Mouse (Mus musculus) MEL (cell line): ENCODE results near the gene Pgap1. TPM values are rescaled to one million over a fixed set of nuclear protein-coding genes. Genes with fewer than 3 reads are reported as not detected.

Experiments
- DNase-seq: peaks from one replicate; pipeline ENCODE4 v3.0.0; 2011; ENCODE audit warnings: low read depth, low spot score
- H3K27ac ChIP-seq: 2 replicates; pipeline ENCODE4 v1.5.1; 2012; ENCODE audit warnings: low read depth, mild to moderate bottlenecking, control low read depth, low read length, moderate library complexity; ENCODE audit not compliant: control insufficient read depth
- H3K27me3 ChIP-seq, 2 experiments: fragments of 150-350 bp in 1 of 2; sonication (generic) in 1 of 2; 2 replicates each; pipeline ENCODE4 v1.6.1; 2012; ENCODE audit warnings: low read length in 2 of 2, mild to moderate bottlenecking in 2 of 2, improper control_type of control experiment in 1 of 2, moderate library complexity in 1 of 2; ENCODE audit not compliant: insufficient read depth in 2 of 2, control insufficient read depth in 1 of 2
- H3K36me3 ChIP-seq, 2 experiments: 2 replicates each; pipeline ENCODE4 v1.6.1; 2012 to 2014; ENCODE audit warnings: low read length in 2 of 2, improper control_type of control experiment in 1 of 2, inconsistent platforms in 1 of 2, mild to moderate bottlenecking in 1 of 2; ENCODE audit not compliant: insufficient read depth in 2 of 2, control insufficient read depth in 1 of 2
- H3K4me1 ChIP-seq, 2 experiments: fragments of 150-350 bp in 1 of 2; sonication (generic) in 1 of 2; 2 replicates each; pipeline ENCODE4 v1.6.1; 2012; ENCODE audit warnings: low read length in 2 of 2, improper control_type of control experiment in 1 of 2, mild to moderate bottlenecking in 1 of 2; ENCODE audit not compliant: insufficient read depth in 2 of 2, control insufficient read depth in 1 of 2
- H3K4me3 ChIP-seq, 2 experiments: fragments of 150-350 bp in 1 of 2; sonication (generic) in 1 of 2; 2 replicates each; pipeline ENCODE4 v1.5.1; 2012; ENCODE audit warnings: low read depth in 2 of 2, low read length in 2 of 2, mild to moderate bottlenecking in 2 of 2, moderate library complexity in 2 of 2, control low read depth in 1 of 2, improper control_type of control experiment in 1 of 2; ENCODE audit not compliant: control insufficient read depth in 1 of 2, insufficient read depth in 1 of 2
- H3K79me2 ChIP-seq: 2 replicates; pipeline ENCODE4 v1.6.1; 2012; ENCODE audit warnings: mild to moderate bottlenecking, low read length, moderate library complexity; ENCODE audit not compliant: control insufficient read depth, poor library complexity, insufficient read depth
- H3K9ac ChIP-seq: 2 replicates; pipeline ENCODE4 v1.6.1; 2012; ENCODE audit warnings: low read depth, mild to moderate bottlenecking, control low read depth, low read length, moderate library complexity; ENCODE audit not compliant: control insufficient read depth, poor library complexity, severe bottlenecking
- H3K9me3 ChIP-seq: fragments of 150-350 bp; sonication (generic); replicated peaks from 2 replicates; pipeline ENCODE4 v1.6.1; 2012; ENCODE audit warnings: mild to moderate bottlenecking, low read length, improper control_type of control experiment, moderate library complexity; ENCODE audit not compliant: insufficient read depth
- CHD1 ChIP-seq: IDR thresholded peaks from 2 replicates; pipeline ENCODE4 v1.6.1; 2012; ENCODE audit warnings: low read depth, mild to moderate bottlenecking, inconsistent platforms, low read length, improper control_type of control experiment
- CHD2 ChIP-seq: IDR thresholded peaks from 2 replicates; pipeline ENCODE4 v1.6.1; 2011; ENCODE audit warnings: low read length, improper control_type of control experiment
- CTCF ChIP-seq, 3 experiments: IDR thresholded peaks in 2 of 3; conservative IDR thresholded peaks in 1 of 3; 2 replicates each; pipeline ENCODE4 v1.5.1; 2011 to 2012; ENCODE audit warnings: low read length in 3 of 3, low read depth in 2 of 3, mild to moderate bottlenecking in 2 of 3, improper control_type of control experiment in 1 of 3, inconsistent platforms in 1 of 3, mixed read lengths in 1 of 3, moderate library complexity in 1 of 3; ENCODE audit not compliant: control insufficient read depth in 1 of 3, insufficient read depth in 1 of 3, poor library complexity in 1 of 3, severe bottlenecking in 1 of 3
- E2F4 ChIP-seq: IDR thresholded peaks from 2 replicates; pipeline ENCODE4 v1.6.1; 2011; ENCODE audit warnings: low read depth, low read length, improper control_type of control experiment, borderline replicate concordance
- ELF1 ChIP-seq: IDR thresholded peaks from 2 replicates; pipeline ENCODE4 v1.6.1; 2014; ENCODE audit warnings: low read depth, mild to moderate bottlenecking, inconsistent platforms, low read length, improper control_type of control experiment, moderate library complexity
- EP300 ChIP-seq, 2 experiments: IDR thresholded peaks; 2 replicates each; pipeline ENCODE4 v1.6.1; 2011; ENCODE audit warnings: improper control_type of control experiment in 2 of 2, low read length in 2 of 2, low read depth in 1 of 2, mild to moderate bottlenecking in 1 of 2
- GABPA ChIP-seq: IDR thresholded peaks from 2 replicates; pipeline ENCODE4 v1.6.1; 2012; ENCODE audit warnings: low read depth, mild to moderate bottlenecking, inconsistent platforms, low read length, improper control_type of control experiment, moderate library complexity
- MAFK ChIP-seq: IDR thresholded peaks from 2 replicates; pipeline ENCODE4 v1.6.1; 2011; ENCODE audit warnings: low read depth, mild to moderate bottlenecking, low read length, improper control_type of control experiment, borderline replicate concordance
- MAZ ChIP-seq: IDR thresholded peaks from 2 replicates; pipeline ENCODE4 v1.6.1; 2012; ENCODE audit warnings: low read depth, mild to moderate bottlenecking, inconsistent platforms, low read length, improper control_type of control experiment
- MEF2A ChIP-seq: IDR thresholded peaks from 2 replicates; pipeline ENCODE4 v1.6.1; 2014; ENCODE audit warnings: low read depth, mild to moderate bottlenecking, inconsistent platforms, low read length, improper control_type of control experiment; ENCODE audit not compliant: poor library complexity, insufficient replicate concordance, severe bottlenecking; ENCODE audit errors: extremely low read depth
- MXI1 ChIP-seq: IDR thresholded peaks from 2 replicates; pipeline ENCODE4 v1.6.1; 2011; ENCODE audit warnings: mild to moderate bottlenecking, low read depth, low read length, improper control_type of control experiment
- MYC ChIP-seq: IDR thresholded peaks from 2 replicates; pipeline ENCODE4 v1.6.1; 2011; ENCODE audit warnings: low read depth, mild to moderate bottlenecking, low read length, improper control_type of control experiment, moderate library complexity
- NELFE ChIP-seq: IDR thresholded peaks from 2 replicates; pipeline ENCODE4 v1.6.1; 2011; ENCODE audit warnings: low read depth, low read length, improper control_type of control experiment
- NRF1 ChIP-seq: IDR thresholded peaks from 2 replicates; pipeline ENCODE4 v1.6.1; 2014; ENCODE audit warnings: low read depth, mild to moderate bottlenecking, inconsistent platforms, low read length, improper control_type of control experiment, moderate library complexity; ENCODE audit not compliant: poor library complexity, insufficient read depth, severe bottlenecking
- POLR2A ChIP-seq, 2 experiments: IDR thresholded peaks; 2 replicates each; pipeline ENCODE4 v1.6.1; 2011 to 2012; ENCODE audit warnings: low read length in 2 of 2, mild to moderate bottlenecking in 2 of 2, control low read depth in 1 of 2, improper control_type of control experiment in 1 of 2, low read depth in 1 of 2, moderate library complexity in 1 of 2; ENCODE audit not compliant: control insufficient read depth in 1 of 2, insufficient read depth in 1 of 2, poor library complexity in 1 of 2
- POLR2AphosphoS2 ChIP-seq: IDR thresholded peaks from 2 replicates; pipeline ENCODE4 v1.6.1; 2011; ENCODE audit warnings: low read length, improper control_type of control experiment
- POLR2AphosphoS5 ChIP-seq: IDR thresholded peaks from 2 replicates; pipeline ENCODE4 v1.6.1; 2012; ENCODE audit warnings: low read depth, borderline replicate concordance, mild to moderate bottlenecking, inconsistent platforms, low read length, moderate library complexity, mixed read lengths
- RAD21 ChIP-seq: IDR thresholded peaks from 2 replicates; pipeline ENCODE4 v1.6.1; 2011; ENCODE audit warnings: mild to moderate bottlenecking, low read depth, low read length, improper control_type of control experiment
- TAL1 ChIP-seq: IDR thresholded peaks from 2 replicates; pipeline ENCODE4 v1.6.1; 2012; ENCODE audit warnings: mild to moderate bottlenecking, inconsistent platforms, low read length, moderate library complexity, mixed read lengths
- TCF12 ChIP-seq: IDR thresholded peaks from 2 replicates; pipeline ENCODE4 v1.6.1; 2014; ENCODE audit warnings: low read depth, mild to moderate bottlenecking, inconsistent platforms, low read length, improper control_type of control experiment, moderate library complexity
- UBTF ChIP-seq: IDR thresholded peaks from 2 replicates; pipeline ENCODE4 v1.6.1; 2012; ENCODE audit warnings: low read depth, mild to moderate bottlenecking, inconsistent platforms, low read length, improper control_type of control experiment, moderate library complexity, borderline replicate concordance; ENCODE audit not compliant: insufficient read depth
- USF1 ChIP-seq: IDR thresholded peaks from 2 replicates; pipeline ENCODE4 v1.6.1; 2014; ENCODE audit warnings: low read depth, mild to moderate bottlenecking, inconsistent platforms, low read length, improper control_type of control experiment, moderate library complexity
- ZC3H11A ChIP-seq: IDR thresholded peaks from 2 replicates; pipeline ENCODE4 v1.6.1; 2012; ENCODE audit warnings: low read depth, mild to moderate bottlenecking, inconsistent platforms, low read length, improper control_type of control experiment
- ZMIZ1 ChIP-seq: IDR thresholded peaks from 2 replicates; pipeline ENCODE4 v1.6.1; 2012; ENCODE audit warnings: low read depth, mild to moderate bottlenecking, inconsistent platforms, low read length, improper control_type of control experiment, moderate library complexity
- ZNF384 ChIP-seq: IDR thresholded peaks from 2 replicates; pipeline ENCODE4 v1.6.1; 2012; ENCODE audit warnings: low read depth, mild to moderate bottlenecking, inconsistent platforms, low read length, improper control_type of control experiment
- polyA plus RNA-seq, 2 experiments: library from polyadenylated mRNA; stranded (reverse) in 1 of 2; unstranded in 1 of 2; fragments of >175 nt in 1 of 2; fragments of >200 nt in 1 of 2; gene quantifications; 2 replicates each; pipeline versions ENCODE4 v1.2.1 to v1.2.4; 2012; ENCODE audit warnings: low replicate concordance in 2 of 2, low read depth in 1 of 2; ENCODE audit not compliant: insufficient read length in 2 of 2, insufficient read depth in 1 of 2, missing spikeins in 1 of 2
- total RNA-seq: library from RNA; depleted of rRNA; stranded (reverse); fragments of 300-350 nt; gene quantifications from 2 replicates; pipeline ENCODE4 v1.2.3, GENCODE M21; 2012

Pgap1 gene
- total and polyA plus RNA-seq, 3 experiments, result not detected

- Histone ChIP-seq H3K4me1 (no peaks in the 10 kb centered on the region), H3K36me3 (no peaks in the 10 kb centered on the region), H3K27me3 (no peaks in the 10 kb centered on the region), H3K4me3 (no peak overlapping the region), H3K9me3 (no peaks in the 10 kb centered on the region), H3K9ac (no peak overlapping the region), H3K27ac (no peak overlapping the region), H3K79me2 (no peaks in the 10 kb centered on the region)
- DNase-seq, result no peak
- TF ChIP-seq TAL1 (no peak), USF1 (no peak), UBTF (no peak), ZC3H11A (no peak), NELFE (no peak), POLR2AphosphoS2 (no peak), MYC (no peak), RAD21 (no peak), ELF1 (no peak), EP300 (IDR thresholded peaks at IDR 0.05; ENCODE audit: low read depth in 1 of 2, low read length in 2 of 2) (no peak), E2F4 (no peak), NRF1 (no peak), POLR2AphosphoS5 (no peak), MXI1 (no peak), GABPA (no peak), POLR2A (IDR thresholded peaks at IDR 0.05; ENCODE audit: control insufficient read depth in 1 of 2, insufficient read depth in 1 of 2, low read depth in 1 of 2, low read length in 2 of 2, poor library complexity in 1 of 2) (no peak), ZMIZ1 (no peak), MEF2A (no peak)
Measured at GRCm38 (mm10) chr1:54484744-54485420, 72.6 kb downstream of the Pgap1 start.

GRCm38 (mm10) chr1:54480491-54480890 is 77.0 kb downstream of the Pgap1 start:
- no peaks in the 10 kb centered on the region for H3K36me3 ChIP-seq
- no peak overlapping the region for H3K4me3 ChIP-seq
- no peaks in the 10 kb centered on the region for H3K9me3 ChIP-seq
- TF ChIP-seq TCF12 (no peak), CHD2 (no peak), CHD1 (no peak), CTCF (IDR thresholded peaks at IDR 0.05 in 2 of 3, conservative IDR thresholded peaks at IDR 0.05 in 1 of 3; ENCODE audit: control insufficient read depth in 1 of 3, insufficient read depth in 1 of 3, low read depth in 2 of 3, low read length in 3 of 3, poor library complexity in 1 of 3, severe bottlenecking in 1 of 3) (no peak), NELFE (no peak), POLR2AphosphoS5 (no peak), MAFK (no peak), ZMIZ1 (no peak), ZNF384 (no peak), POLR2A (IDR thresholded peaks at IDR 0.05; ENCODE audit: control insufficient read depth in 1 of 2, insufficient read depth in 1 of 2, low read depth in 1 of 2, low read length in 2 of 2, poor library complexity in 1 of 2) (no peak), UBTF (no peak), MAZ (no peak)
- DNase-seq, result no peak
- no peak overlapping the region for H3K27ac ChIP-seq
- H3K4me1 ChIP-seq, result no peaks in the 10 kb centered on the region
- H3K27me3 ChIP-seq, result no peaks in the 10 kb centered on the region
- no peak overlapping the region for H3K9ac ChIP-seq
- H3K79me2 ChIP-seq, result no peaks in the 10 kb centered on the region
